Mouse (Mus musculus): ENCODE measurements around the gene Adamts7.

The Adamts7 gene

DNA sequence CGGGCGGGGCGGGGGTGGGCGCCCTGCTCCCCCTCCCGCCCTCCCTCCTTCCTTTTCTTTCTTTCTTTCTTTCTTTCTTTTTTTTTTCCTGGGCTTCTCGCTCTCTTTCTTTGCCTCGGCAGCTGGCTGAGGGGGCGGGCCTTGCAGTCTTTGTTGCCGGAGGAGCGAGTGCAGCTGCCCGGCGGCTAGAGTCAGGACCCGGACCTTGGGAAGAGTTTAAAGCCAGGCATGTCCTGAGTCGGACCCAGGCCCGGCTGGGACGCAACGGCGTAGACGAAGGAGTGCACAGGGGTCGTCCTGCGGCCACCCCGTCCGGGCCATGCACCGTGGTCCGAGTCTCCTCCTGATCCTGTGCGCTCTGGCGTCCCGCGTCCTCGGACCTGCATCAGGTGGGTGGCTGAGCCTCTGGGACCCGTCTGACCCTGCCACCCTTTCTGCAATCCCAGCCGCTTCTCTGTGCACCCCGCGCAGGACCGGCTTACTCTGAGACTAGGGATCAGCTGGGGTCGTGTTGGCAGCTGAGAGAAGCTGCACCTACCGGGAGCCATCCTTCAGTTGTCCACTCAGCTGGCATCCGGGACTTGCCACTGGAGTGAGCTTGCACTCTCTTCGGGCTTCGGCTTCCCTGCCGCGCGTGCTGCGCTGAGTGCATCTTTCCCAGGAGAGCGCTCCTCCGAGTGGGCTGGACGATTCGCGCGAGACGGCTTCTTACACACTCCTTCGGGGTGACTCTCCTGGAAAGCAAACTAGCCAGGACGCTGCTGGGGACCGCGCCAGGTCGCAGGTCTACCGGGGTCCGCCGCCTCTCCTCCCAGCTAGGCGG is at the start of gene Adamts7:
Gene Adamts7, plus strand, starts transcription at position 144 of the 823 bp plus-strand sequence.
- peak; percentile 6 to 7 for DNase-seq (ENCODE audit: low read depth in 2 of 2, low spot score in 2 of 2)

DNA sequence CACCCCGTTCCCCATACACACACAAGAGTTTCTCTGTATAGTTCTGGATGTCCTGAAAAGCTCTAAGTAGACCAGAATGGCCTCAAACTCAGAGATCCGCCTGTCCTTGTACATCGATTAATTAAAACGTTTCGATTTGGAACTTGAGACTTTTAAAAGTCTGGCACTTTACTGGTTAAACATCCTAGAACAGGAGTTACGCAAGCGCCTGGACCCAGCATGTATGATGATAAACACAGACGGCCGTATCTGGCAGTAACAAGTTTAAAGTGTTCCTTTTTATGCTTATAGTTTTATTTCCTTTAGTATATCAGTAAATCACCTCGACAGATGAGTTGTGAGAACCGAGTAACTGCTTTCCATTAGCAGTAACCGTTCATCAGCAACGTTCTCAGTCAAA is 49.7 kb upstream of the Adamts7 start:
- no peak for DNase-seq (ENCODE audit: low read depth in 2 of 2, low spot score in 2 of 2)

DNA sequence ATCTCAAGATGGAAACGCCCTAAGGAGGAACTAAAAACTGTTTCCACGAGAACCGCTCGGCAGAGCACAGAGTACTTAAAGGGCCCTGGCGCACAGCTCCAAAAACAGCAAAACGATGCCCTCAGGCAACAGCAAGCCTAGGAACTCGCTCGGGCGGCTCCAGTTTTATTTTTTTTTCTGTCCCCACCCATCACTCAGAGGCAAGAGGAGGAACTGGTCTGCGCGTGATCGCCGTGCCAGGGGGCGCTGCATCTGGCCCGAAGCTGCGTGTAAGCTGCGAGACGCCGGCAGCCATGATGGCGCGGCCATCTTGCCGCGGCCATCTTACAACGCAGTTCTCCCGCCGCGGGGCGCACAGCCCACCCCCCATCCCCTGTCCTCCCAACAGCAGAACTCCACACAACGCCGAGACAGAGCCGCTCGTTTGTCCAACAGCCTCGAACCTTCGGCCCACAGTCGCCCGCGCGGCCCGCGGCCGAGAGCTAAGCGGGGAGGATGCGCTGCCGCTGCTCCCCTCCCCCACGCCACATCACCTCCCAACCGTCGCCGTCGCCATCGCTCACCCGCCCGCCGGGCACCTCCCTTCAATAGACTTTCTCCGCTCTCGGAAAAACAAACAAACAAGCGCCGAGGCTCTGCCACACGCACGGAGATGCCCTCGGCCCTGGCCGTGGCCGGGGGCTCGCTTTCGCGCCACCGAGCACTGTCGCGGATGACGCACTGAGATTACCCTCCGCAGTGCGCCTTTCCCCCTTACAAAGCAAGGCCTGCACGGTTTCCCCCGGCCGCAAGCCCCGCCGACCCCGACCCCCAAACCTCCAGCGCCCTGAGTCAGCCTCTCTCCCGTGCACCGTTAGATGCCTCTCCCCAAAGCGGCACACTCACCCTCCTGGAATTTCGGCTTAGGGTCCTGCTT is 49.0 kb upstream of the Adamts7 start:
- DNase-seq (ENCODE audit: low read depth in 2 of 2, low spot score in 2 of 2), result peak; percentile 90 to 91

DNA sequence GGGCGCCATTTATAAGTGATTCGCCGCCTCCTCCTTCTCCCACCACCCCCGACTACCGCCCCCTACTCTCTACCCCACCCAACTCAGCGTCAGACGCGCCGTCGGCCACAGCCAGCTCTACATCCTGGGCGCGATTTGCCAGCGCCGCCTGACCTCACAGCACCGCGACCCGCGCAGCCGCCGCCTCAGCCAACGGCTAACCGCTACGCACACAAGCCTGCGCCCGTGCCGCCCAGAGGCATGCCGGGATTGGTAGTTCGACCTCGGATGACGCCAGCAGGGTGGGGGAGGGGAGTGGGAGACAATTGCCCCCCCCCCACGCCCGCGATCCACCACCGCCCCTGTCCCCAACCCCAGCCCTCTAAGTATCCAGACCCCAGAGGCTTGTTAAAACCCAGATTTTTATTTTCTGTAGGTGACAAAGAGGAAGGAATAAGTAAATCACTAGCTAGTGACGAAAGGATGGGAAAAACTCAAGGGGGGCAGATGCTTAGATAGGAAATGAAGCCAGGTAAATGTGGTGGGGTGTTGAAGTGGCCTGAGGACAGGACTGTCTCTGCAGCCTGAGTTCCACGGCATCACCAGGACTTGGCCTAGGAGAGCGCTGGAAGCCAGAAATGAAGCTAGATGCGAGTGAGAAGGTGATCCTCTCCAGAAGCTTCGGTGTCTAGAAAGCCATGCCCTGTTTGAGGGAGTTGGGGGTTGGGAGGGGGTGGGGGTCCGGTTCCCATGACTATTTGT is 48.1 kb upstream of the Adamts7 start, which contains the start of gene Morf4l1:
Gene Morf4l1, minus strand, starts transcription at position 208 of the 741 bp plus-strand sequence.
- peak; percentile 92 to 94 for DNase-seq (ENCODE audit: low read depth in 2 of 2, low spot score in 2 of 2)

DNA sequence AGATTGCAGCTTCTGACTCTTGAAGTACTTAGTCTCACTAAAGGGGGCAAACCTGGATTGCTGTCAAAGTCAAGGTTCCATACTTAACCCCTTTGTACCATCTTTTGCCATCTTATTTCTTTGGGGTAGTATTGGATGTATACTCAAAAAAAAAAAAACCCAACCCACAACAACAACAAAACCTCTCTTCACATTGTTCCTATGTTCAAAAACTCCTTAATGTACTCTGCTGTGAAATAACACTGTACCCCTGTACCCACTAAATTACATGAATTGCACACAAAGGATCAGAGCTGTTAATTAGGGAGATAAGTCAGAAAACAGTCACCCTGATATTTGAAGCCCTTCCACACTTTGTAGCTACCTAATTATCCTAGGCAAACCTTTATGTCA is 47.6 kb upstream of the Adamts7 start:
- no peak for DNase-seq (ENCODE audit: low read depth in 2 of 2, low spot score in 2 of 2)

DNA sequence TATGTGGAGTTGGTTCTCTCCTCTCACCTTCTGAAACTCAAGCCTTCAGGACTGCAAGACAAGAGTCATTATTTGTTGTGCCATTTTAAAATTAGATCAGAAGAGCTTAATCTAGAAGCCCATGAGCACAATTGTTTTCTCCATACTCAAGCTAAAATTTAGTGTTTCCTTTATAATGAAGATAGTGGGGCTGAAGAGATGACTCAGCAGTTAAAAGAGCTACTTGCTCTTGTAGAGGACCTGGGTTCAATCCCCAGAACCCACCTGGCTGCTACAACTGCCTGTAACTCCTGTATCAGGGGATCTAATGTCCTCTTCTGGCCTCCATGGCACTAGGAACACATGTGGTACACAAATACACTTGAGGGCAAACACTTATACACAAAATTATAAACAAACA is 45.6 kb upstream of the Adamts7 start:
- no peak for DNase-seq (ENCODE audit: low read depth in 2 of 2, low spot score in 2 of 2)

DNA sequence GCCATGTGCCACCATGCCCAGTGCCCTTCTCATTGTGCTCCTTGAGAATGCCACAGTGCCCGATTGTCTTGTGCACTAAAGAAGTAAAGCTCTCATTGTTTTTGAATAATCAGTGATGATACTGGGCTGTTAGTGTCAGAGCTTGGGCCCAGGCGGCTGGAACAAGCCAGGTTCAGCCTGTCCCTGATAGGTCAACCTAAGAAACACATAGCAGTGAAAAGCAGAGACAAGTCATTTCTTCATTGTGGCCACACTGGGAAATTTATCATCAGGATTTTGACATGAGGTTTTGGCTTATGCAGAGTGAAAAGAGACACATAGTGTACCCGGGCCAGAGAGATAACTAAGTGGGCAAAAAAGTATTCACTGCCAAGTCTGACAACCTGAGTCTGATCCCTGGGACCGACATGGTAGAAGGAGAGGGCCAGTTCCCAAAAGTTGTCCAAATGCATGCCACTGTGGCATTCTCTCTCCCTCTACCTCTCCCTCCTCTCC is 40.6 kb upstream of the Adamts7 start:
- DNase-seq (ENCODE audit: low read depth in 2 of 2, low spot score in 2 of 2), result no peak

DNA sequence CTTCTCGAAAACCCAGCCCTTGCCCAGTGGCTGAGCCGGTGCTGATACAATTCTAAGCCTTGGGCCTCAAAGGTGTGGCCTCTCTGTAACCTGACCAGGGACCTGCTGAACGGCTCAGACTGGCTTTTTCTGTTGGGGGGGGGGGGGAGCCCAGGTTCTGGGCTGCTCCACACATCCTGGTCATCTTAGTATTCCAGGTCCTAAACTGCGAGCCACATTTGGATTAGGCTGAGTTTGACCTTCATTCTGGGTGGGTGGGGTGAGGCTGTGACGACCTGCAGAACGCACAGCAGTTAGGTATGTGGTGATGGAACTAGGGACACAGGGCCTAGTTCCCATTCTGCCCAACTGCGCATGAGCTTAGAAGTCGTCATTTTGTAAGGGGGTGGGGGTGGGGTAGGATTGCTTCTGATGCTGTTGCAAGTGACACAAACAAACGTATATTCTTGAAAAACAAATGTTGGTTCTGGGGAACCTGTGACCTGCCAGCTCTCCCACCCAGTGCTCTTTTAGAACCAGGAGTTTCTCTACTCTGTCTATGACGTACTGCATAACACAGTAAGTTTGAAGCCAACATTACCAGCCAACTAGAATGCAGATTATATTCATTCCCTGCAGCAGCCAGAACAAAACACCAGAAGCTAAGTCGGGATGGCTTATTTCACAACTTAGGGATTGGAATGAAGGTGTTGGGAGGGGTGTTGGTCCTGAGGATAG is 38.6 kb upstream of the Adamts7 start:
- DNase-seq (ENCODE audit: low read depth in 2 of 2, low spot score in 2 of 2), result no peak

DNA sequence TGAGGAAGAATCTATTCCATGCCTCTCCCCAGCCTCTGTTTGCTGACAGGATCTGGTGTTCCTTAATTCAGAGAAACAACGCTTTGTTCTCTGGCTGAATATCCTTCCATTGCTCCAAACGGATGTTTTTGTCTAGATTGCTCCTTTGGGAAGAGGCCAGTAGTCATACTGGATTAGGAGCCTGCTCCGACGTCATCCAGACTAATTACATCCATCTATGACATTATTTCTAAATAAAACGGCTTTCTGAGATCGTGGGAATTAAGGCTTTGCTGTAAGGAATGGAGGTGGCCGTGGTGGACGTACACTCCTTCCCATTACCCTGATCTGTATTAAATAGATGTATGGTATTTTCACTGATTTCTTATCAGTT is 38.0 kb upstream of the Adamts7 start:
- DNase-seq (ENCODE audit: low read depth in 2 of 2, low spot score in 2 of 2), result no peak

DNA sequence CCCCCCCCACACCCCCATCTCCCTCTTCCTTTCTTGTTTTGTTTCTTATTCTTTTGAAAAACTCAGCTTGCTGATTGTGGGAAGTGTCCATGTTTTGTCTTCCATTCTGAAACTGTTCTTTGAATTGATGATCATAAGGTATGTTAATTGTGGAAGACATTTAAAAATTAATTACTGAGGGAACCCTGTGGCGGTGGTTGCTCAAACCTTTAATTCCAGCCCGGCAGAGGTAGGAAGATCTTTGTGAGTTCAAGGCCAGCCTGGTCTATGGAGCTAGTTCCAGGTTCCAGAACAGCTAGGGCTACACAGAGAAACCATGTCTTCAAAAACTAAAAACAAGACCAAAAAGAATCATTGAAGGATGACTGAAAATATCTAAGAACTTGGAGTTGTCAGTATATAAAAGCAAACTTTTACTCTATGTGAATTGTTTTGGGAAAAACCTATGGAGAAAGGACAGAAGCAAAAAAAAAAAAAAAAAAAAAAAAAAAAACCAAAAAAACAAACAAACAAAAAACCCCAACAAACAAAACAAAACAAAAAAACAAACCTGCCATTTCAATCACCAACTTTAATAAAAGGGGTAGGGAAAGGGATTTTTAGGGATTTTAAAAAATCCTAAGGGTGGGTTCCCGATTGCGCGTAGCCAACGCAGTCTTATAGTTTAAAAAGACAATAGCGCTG is 37.3 kb upstream of the Adamts7 start:
- no peak for DNase-seq (ENCODE audit: low read depth in 2 of 2, low spot score in 2 of 2)

DNA sequence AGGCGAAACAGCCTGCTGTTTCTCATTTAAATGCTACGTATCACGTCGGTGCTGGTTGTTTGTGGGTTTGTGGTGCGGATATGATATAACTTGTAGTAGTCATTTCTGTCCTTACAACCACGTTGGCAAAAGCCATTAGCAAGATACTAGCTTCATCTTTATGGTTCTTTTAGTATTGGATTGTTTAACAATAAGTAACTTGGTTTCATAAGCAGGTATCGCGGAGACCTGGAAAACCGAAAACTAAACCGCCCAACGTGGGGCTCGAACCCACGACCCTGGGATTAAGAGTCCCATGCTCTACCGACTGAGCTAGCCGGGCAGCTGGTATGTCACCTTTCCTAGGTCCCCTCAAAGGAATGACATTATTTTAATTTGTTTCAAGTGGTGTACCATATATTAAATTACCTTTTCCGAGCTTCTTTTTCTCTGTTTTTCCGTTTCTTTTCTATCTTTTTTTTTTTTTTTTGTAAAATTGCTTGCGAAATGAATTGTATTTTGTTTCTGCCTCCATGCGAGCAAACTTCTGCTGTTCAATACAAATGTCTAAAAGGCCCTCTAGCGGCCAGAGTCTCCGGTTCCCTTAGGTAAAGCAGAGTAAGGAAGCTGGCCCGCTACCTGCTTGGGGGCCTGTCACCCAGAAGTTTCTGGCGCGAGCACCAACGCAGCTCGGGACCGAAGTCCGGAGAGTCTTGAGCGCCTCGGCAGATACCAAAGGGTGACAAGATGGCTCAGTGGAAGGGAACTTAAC is 36.4 kb upstream of the Adamts7 start:
- DNase-seq (ENCODE audit: low read depth in 2 of 2, low spot score in 2 of 2), result peak; percentile 85 to 87

DNA sequence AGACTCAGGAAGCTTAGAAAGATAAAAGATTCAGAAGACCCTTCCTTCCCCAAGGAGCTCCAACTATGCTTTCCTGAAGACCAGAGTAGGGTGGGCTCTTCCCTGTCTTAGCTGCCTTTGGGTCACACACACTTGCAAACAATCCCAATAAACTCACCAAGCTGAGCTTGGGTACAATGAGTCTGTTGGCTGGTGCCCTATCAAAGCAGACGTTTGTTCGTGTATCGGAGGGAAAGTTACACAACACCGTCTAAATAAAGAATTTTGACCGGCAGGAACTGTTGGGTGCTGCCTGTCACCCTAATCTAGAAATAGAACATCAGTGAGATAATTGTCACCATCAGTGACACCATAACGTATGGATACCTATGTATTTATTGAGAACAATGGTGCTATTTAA is 35.7 kb upstream of the Adamts7 start:
- DNase-seq (ENCODE audit: low read depth in 2 of 2, low spot score in 2 of 2), result no peak

DNA sequence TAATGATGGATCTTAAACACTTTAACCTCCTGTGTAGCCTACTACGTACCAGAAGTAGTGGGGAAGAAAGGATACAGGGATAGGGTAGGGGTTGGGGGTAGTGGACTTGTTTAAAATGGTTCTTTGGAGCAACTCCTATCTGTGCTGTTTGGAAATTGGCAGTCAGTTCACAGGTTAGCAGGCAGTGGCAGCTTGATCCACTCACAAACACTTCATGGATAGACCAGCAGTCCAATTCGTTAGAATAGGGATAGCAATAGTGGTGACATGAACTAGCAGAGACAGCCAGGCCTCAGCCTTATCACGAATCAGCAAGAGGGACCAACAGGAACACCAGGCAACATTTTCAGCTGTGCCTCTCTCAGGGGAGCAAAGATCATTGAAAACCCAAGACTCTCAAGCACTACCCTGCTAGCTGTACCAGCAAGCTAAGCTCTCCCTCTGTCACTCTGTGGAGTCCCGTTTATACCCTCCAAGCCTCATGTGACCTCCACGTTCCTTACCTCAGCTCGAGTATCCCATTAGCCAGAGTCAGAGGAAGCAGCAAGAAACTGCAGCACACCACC is 34.1 kb upstream of the Adamts7 start:
- DNase-seq (ENCODE audit: low read depth in 2 of 2, low spot score in 2 of 2), result no peak

DNA sequence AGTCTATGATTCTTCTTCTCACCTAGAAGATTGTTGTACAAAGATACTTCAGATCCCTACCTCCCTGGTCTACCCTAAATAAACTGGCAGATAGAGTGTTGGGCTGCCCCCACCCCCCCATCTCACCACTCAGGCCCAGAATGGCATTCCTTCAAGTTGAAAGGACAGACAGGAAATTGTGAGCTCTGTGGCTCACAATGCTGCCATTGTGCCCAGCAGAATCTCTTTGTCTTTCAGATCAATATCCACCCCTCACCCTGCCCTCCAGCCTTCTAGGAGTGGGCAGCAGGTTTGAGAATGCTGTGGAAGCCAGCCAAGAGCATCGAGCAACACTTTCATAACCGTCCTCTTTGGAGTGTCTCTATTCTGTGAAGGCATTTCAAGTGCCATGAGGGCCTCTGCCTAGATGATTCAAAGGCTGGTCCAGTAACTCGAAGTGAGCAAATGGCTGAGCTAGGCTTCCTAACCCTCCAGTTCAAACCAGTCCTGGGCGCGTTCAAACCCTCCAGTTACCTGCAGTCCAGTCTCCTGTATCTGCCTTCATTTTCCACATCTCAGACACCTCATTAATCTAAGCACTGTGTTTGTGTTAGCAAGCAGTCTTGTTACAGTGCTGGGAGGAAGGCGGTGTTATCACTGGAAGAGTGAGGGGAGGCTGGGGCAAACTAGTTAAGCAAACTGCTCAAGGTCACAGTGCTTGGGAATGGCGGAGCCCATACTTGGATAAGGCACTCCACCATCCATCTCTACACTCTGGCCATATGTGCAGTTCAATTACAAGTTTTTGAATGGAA is 29.1 kb upstream of the Adamts7 start:
- no peak for DNase-seq (ENCODE audit: low read depth in 2 of 2, low spot score in 2 of 2)

DNA sequence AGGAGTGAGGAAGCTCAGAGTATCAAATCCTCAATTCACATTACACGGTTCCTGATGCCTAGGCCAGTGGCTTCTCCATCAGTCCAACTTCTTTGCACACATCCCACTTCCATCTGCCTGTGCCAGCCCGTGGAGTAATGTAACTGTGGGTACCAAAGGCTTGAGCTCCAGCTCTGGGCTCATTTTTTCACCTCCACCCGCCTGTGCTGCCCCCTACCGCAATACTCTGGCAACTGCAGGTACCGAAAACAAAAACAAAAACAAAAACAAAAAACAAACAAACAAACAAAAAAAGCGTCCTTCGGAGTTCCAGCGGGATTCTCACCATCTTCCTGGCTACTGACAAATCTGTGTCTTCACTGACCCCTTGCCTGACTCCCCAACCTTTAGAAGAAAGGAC is 27.4 kb upstream of the Adamts7 start:
- no peak for DNase-seq (ENCODE audit: low read depth in 2 of 2, low spot score in 2 of 2)

DNA sequence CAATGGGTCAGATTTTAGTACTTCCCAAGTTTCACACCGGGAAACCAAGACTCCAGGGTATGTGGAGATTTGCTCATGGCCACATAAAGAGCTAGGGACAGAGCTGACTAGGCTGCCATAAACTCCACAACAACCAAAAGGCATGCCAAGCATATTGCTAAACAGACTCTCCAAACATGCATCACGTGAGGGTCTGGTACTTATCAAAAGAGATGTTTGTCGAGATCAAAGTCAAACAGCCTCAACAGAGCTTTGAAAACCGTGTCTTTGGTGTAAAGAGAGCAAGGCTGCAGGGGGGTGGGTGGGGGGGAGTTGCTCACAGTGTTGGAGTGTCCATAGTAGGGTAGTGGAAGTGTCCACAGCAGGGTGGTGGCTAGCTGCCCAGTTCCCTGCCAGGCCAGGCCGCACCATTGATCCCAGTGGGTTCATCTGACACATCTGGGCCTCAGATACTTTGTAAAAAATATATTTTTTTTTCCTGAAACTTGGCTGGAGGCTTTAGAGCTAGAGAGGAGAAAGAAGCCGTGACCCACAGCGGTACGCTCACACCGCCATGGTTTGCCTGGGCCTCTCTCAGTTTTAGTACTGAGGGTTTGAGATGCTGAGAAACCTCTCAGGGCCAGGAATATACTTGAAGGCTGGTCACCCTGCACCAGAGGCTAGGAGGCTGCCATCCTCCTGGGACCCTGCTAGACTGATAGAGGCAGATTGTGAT is 26.7 kb upstream of the Adamts7 start:
- no peak for DNase-seq (ENCODE audit: low read depth in 2 of 2, low spot score in 2 of 2)

DNA sequence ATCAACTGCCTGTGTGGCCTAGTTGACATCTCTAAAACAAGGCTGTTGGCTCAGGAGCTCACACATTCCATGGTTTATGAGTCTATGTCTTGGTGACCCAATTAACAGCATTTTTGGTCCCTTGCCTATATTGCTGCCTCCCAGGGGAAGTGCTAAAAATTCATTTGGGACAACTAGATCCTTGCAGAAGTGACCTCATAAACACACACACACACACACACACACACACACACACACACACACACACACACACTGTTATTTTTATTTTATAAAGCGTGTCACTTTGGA is 26.2 kb upstream of the Adamts7 start:
- no peak for DNase-seq (ENCODE audit: low read depth in 2 of 2, low spot score in 2 of 2)

DNA sequence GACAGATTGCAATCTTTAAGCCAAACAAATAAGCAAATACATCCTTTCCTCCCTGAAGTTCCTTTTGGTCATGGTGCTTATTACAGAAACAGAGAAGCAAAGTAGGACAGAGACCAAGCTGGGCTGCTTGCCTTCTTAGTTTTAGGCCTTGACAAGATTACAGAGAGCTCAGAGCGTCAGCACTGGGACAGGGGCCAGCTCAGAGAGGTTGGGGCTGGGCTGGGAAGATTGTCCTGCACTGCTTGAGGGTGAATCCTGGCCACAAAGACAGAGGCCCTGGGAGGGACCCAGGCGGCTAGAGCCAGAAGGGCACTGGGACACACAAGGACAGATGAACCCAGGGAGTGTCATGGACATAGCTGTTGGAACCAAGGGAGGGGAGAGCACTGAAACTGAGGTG is 17.1 kb upstream of the Adamts7 start:
- DNase-seq (ENCODE audit: low read depth in 2 of 2, low spot score in 2 of 2), result no peak
